In the genomic region with DNA sequence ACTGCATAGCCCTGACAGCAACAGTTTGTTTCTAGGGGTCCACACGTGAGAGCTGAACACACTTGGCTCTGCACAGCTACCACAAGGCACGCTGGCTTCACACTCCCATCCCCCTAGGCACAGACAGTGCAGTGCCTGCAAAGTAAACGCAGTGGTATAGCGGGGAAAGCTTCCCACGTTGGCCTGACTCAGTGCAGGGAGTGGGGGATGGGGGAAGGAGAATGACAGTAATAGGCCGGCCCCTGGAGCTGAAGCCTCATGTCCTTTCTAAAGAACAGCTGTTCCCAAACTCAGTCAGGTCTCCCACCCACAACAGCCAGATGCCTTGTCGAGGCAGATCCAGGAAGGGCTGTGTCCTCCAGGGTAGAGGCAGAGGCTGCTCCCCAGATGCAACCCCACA, we compare ENCODE assay signal across 17 mouse cellular contexts. TPM values are rescaled to one million over a fixed set of nuclear protein-coding genes. Genes with fewer than 3 reads are reported as not detected.
A peak's percentile ranks its signal among the peaks of the same experiment; 100 is the strongest.
DNase-seq lines count a peak whose midpoint lies in the region; ATAC-seq and TF ChIP-seq lines count a peak whose summit lies in the region.
"Had no signal": no experiment of that assay in that cellular context is flagged by ENCODE, and none has a peak within 500 bp of the region (broad histone marks: within the 10 kb centered on the region; RNA-seq: fewer than 3 reads in every experiment).

No protein-coding gene starts in this region.

- TF ChIP-seq POLR2A in small intestine, adult 2 months (IDR thresholded peaks at IDR 0.05; ENCODE audit: low read depth, low read length), result 0 out of 2 replicates have a peak, but pooled peaks have one; percentile 1

- peak; percentile 52 to 71 for DNase-seq in frontal cortex, adult 2 months (ENCODE audit: extremely low spot score in 1 of 2, low spot score in 1 of 2)
- DNase-seq in frontal cortex, postnatal 14 days (ENCODE audit: low spot score in 2 of 2), result no peak
- no peak for DNase-seq in limb, embryonic 11.5 days (ENCODE audit: low spot score)
- DNase-seq in limb, embryonic 10.5 days (ENCODE audit: low spot score), result no peak
- peak; percentile 67 to 73 for DNase-seq in right cerebral cortex, adult 2 months (ENCODE audit: low spot score in 2 of 2)
- no peak for DNase-seq in right cerebral cortex, postnatal 14 days
- no peak for DNase-seq in thymus, postnatal 14 days
- DNase-seq: cerebellum, adult 18-20 months; embryo, embryonic 11 days; gastrocnemius, postnatal 36 days; kidney, postnatal 10 days had no signal

- no peaks in the 10 kb centered on the region for H3K4me1 ChIP-seq in limb, embryonic 11.5 days (ENCODE audit: control insufficient read depth, insufficient read depth, low read length)
- H3K4me1 ChIP-seq in limb, embryonic 10.5 days, result 0 out of 2 replicates have a peak, but pooled peaks cover 6% of the 10 kb centered on the region
- peaks cover 17% of the 10 kb centered on the region; the same call in 1 of the 2 replicates for H3K4me1 ChIP-seq in small intestine, adult 2 months (ENCODE audit: control insufficient read depth, insufficient read depth, insufficient read length, low read length)

- peaks cover 8% of the 10 kb centered on the region; the same call in 1 of the 2 replicates for H3K36me3 ChIP-seq in limb, embryonic 11.5 days (ENCODE audit: control insufficient read depth, insufficient read depth, low read length)
- peaks cover 40% of the 10 kb centered on the region for H3K36me3 ChIP-seq in limb, embryonic 10.5 days
- peaks cover 21% of the 10 kb centered on the region for H3K36me3 ChIP-seq in small intestine, adult 2 months (ENCODE audit: control insufficient read depth, insufficient read depth, low read length)

- 48% methylated on average over 7 of the region's 7 CpGs for WGBS in limb, embryonic 11.5 days
- WGBS in limb, embryonic 10.5 days, result 43% methylated on average over 7 of the region's 7 CpGs
- WGBS in small intestine, adult 2 months, result 63% methylated on average over 7 of the region's 7 CpGs

- TF ChIP-seq CTCF in small intestine, adult 2 months (IDR thresholded peaks at IDR 0.05; ENCODE audit: extremely low read depth, insufficient read length, insufficient replicate concordance, low read depth, low read length), result no peak

- no peak overlapping the region for H3K4me2 ChIP-seq in limb, embryonic 11.5 days (ENCODE audit: low read depth, severe bottlenecking)
- H3K4me2 ChIP-seq: liver, embryonic 12.5 days had no signal

- H3K9me3 ChIP-seq in limb, embryonic 11.5 days (ENCODE audit: control insufficient read depth, low read length), result no peaks in the 10 kb centered on the region
- no peaks in the 10 kb centered on the region for H3K9me3 ChIP-seq in limb, embryonic 10.5 days (replicated peaks)
- H3K9me3 ChIP-seq: liver, embryonic 12.5 days had no signal

- no peak overlapping the region for H3K9ac ChIP-seq in limb, embryonic 11.5 days (ENCODE audit: low read length)
- H3K9ac ChIP-seq: liver, embryonic 12.5 days had no signal

- no peak overlapping the region for H3K4me3 ChIP-seq in limb, embryonic 11.5 days (ENCODE audit: low read depth, low read length)
- H3K4me3 ChIP-seq in limb, embryonic 10.5 days, result no peak overlapping the region
- no peak overlapping the region for H3K4me3 ChIP-seq in small intestine, adult 2 months (ENCODE audit: low read depth, low read length)
- H3K4me3 ChIP-seq: liver, embryonic 12.5 days; myocyte had no signal

- 0 out of 2 replicates have a peak, but pooled peaks have one; percentile 41 for ATAC-seq in limb, embryonic 11.5 days (ENCODE audit: insufficient number of reproducible peaks, low FRiP score, low TSS enrichment, low read depth)
- ATAC-seq: hindbrain, embryonic 16.5 days; liver, embryonic 12.5 days had no signal

- H3K27ac ChIP-seq in limb, embryonic 11.5 days (replicated peaks; ENCODE audit: low read depth, low read length), result no peak overlapping the region
- H3K27ac ChIP-seq in limb, embryonic 10.5 days, result no peak overlapping the region
- H3K27ac ChIP-seq in small intestine, adult 2 months (ENCODE audit: insufficient read depth, low read depth, low read length), result no peak overlapping the region
- H3K27ac ChIP-seq: liver, embryonic 12.5 days; macrophage had no signal

- H3K27me3 ChIP-seq in limb, embryonic 11.5 days (ENCODE audit: control insufficient read depth, insufficient read depth, low read length), result no peaks in the 10 kb centered on the region
- H3K27me3 ChIP-seq in limb, embryonic 10.5 days (ENCODE audit: low read depth, poor library complexity, severe bottlenecking), result no peaks in the 10 kb centered on the region
- H3K27me3 ChIP-seq in small intestine, adult 2 months (ENCODE audit: control insufficient read depth, insufficient read depth, low read length), result no peaks in the 10 kb centered on the region
- H3K27me3 ChIP-seq: liver, embryonic 12.5 days had no signal

RNA-seq across cellular contexts. Expression of gene Il10, which starts 31.4 kb away (rescaled TPM):
- not detected in 2 replicates for polyA plus RNA-seq in frontal cortex, adult 2 months (2012; rRNA removed)
- 0.24 TPM in 1 of 2 replicates, not detected in the other for polyA plus RNA-seq in limb, embryonic 11.5 days (2014; fragmentation: Nextera tagmentation; extraction: Ambion mirVana)
- not detected in 2 replicates for polyA plus RNA-seq in limb, embryonic 10.5 days (2016; fragmentation: Nextera tagmentation; extraction: Ambion mirVana)
- polyA plus RNA-seq in small intestine, adult 2 months (2012; rRNA removed), result not detected in 2 replicates
- polyA plus RNA-seq: heart, embryonic 14.5 days; hindbrain, embryonic 16.5 days; liver, embryonic 12.5 days; myocyte had no signal

RNA-seq across cellular contexts. Expression of gene Mapkapk2, which starts 46.6 kb away (rescaled TPM):
- polyA plus RNA-seq in frontal cortex, adult 2 months (2012; rRNA removed), result 27.6 and 28.6 TPM in 2 replicates
- polyA plus RNA-seq in limb, embryonic 11.5 days (2014; fragmentation: Nextera tagmentation; extraction: Ambion mirVana), result 43.5 and 47.6 TPM in 2 replicates
- polyA plus RNA-seq in limb, embryonic 10.5 days (2016; fragmentation: Nextera tagmentation; extraction: Ambion mirVana), result 46.8 and 47.9 TPM in 2 replicates
- polyA plus RNA-seq in small intestine, adult 2 months (2012; rRNA removed), result 33.1 and 61.0 TPM in 2 replicates

Comparison
In these comparisons a context has a peak if more than half of its experiments do, and no peak if none do; other contexts are left out.
1. DNase-seq: peak in frontal cortex, adult 2 months (2 of 2) and right cerebral cortex, adult 2 months (2 of 2); none in frontal cortex, postnatal 14 days (0 of 2), limb, embryonic 11.5 days (single experiment), limb, embryonic 10.5 days (single experiment), right cerebral cortex, postnatal 14 days (single experiment) and thymus, postnatal 14 days (single experiment).